Mouse (Mus musculus) myocyte (in vitro differentiated cells): ENCODE measurements around the gene Pvalb. TPM values are rescaled to one million over a fixed set of nuclear protein-coding genes. Genes with fewer than 3 reads are reported as not detected.

Experiments
- H3K27me3 ChIP-seq: one replicate; pipeline ENCODE4 v1.6.1; 2011; ENCODE audit not compliant: control insufficient read depth, insufficient read depth, insufficient read length
- H3K36me3 ChIP-seq: one replicate; pipeline ENCODE4 v1.6.1; 2011; ENCODE audit not compliant: control insufficient read depth, insufficient read depth
- H3K4me2 ChIP-seq: one replicate; pipeline ENCODE4 v1.6.1; 2011; ENCODE audit warnings: low read depth, control low read depth
- H3K4me3 ChIP-seq: one replicate; pipeline ENCODE4 v1.5.1; 2011; ENCODE audit warnings: mild to moderate bottlenecking, control low read depth, moderate library complexity
- H3K79me2 ChIP-seq: one replicate; pipeline ENCODE4 v1.6.1; 2011; ENCODE audit not compliant: control insufficient read depth, insufficient read depth
- H3ac ChIP-seq: one replicate; pipeline ENCODE4 v1.6.1; 2011; ENCODE audit not compliant: control insufficient read depth, insufficient read length
- CEBPB ChIP-seq: IDR thresholded peaks from 2 replicates; pipeline ENCODE4 v1.6.1; 2011; ENCODE audit warnings: mild to moderate bottlenecking, moderate library complexity; ENCODE audit not compliant: poor library complexity, insufficient read depth, severe bottlenecking
- E2F4 ChIP-seq: IDR thresholded peaks from one replicate; pipeline ENCODE4 v1.6.1; 2011; ENCODE audit warnings: mild to moderate bottlenecking, control low read depth, moderate library complexity; ENCODE audit not compliant: insufficient read depth
- MAX ChIP-seq: IDR thresholded peaks from one replicate; pipeline ENCODE4 v1.6.1; 2011; ENCODE audit warnings: low read depth, mild to moderate bottlenecking, control low read depth
- MYOD1 ChIP-seq, 3 experiments: IDR thresholded peaks; one replicate each; pipeline ENCODE4 v1.6.1; 2011; ENCODE audit warnings: control low read depth in 2 of 3, low read depth in 2 of 3, mild to moderate bottlenecking in 2 of 3, moderate library complexity in 1 of 3; ENCODE audit not compliant: insufficient read length in 2 of 3, control insufficient read depth in 1 of 3
- MYOG ChIP-seq, 3 experiments: IDR thresholded peaks; one replicate each; pipeline ENCODE4 v1.6.1; 2011; ENCODE audit warnings: control low read depth in 2 of 3, low read depth in 2 of 3, mild to moderate bottlenecking in 2 of 3; ENCODE audit not compliant: insufficient read length in 2 of 3, control insufficient read depth in 1 of 3, insufficient read depth in 1 of 3
- POLR2A ChIP-seq: IDR thresholded peaks from one replicate; pipeline ENCODE4 v1.6.1; 2011; ENCODE audit warnings: low read depth, mild to moderate bottlenecking, control low read depth, moderate library complexity; ENCODE audit not compliant: insufficient read length
- POLR2AphosphoS2 ChIP-seq: IDR thresholded peaks from one replicate; pipeline ENCODE4 v1.6.1; 2011; ENCODE audit warnings: low read depth, control low read depth; ENCODE audit not compliant: insufficient read length
- REST ChIP-seq: IDR thresholded peaks from one replicate; pipeline ENCODE4 v1.6.1; 2011; ENCODE audit warnings: mild to moderate bottlenecking, control low read depth, moderate library complexity; ENCODE audit not compliant: insufficient read depth, insufficient read length
- SRF ChIP-seq: IDR thresholded peaks from one replicate; pipeline ENCODE4 v1.6.1; 2011; ENCODE audit warnings: low read depth; ENCODE audit not compliant: control insufficient read depth, insufficient read length
- TCF12 ChIP-seq: IDR thresholded peaks from one replicate; pipeline ENCODE4 v1.6.1; 2011; ENCODE audit warnings: mild to moderate bottlenecking, control low read depth; ENCODE audit not compliant: poor library complexity, insufficient read depth, severe bottlenecking
- TCF3 ChIP-seq: IDR thresholded peaks from one replicate; pipeline ENCODE4 v1.6.1; 2011; ENCODE audit warnings: low read depth, control low read depth; ENCODE audit not compliant: insufficient read length
- USF1 ChIP-seq: IDR thresholded peaks from one replicate; pipeline ENCODE4 v1.6.1; 2011; ENCODE audit warnings: low read depth, mild to moderate bottlenecking, control low read depth, moderate library complexity
- polyA plus RNA-seq: library from polyadenylated mRNA; unstranded; fragments of >200 nt; fragmentation: generic; extraction: Trizol; gene quantifications from one replicate; pipeline ENCODE4 v1.2.1, GENCODE M21; 2012; ENCODE audit warnings: missing spikeins

The Pvalb gene
- polyA plus RNA-seq, 1 experiment: 5.4 TPM

DNA sequence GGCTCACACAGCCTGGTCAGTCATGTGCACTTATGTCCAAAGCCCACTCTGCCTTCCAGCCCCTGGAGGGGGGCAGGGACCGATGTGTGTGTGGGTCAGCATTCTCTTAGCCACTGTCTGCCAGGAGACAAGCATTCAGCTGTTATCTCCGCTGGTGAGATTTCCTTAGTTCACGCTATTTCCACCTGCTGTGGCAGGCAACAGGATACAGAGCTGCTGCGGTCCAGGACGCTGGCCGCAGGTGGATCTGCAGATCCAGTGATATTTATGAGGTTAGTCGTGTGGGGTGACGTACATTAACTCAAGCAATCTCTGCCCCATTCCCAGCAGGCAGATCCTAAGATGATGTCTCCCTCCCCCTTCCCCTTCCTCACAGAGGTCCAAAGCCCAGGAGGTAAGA lies 5.2 kb upstream of the Pvalb start:
- TF ChIP-seq MYOD1 (IDR thresholded peaks at IDR 0.05; ENCODE audit: control insufficient read depth in 1 of 3, insufficient read length in 2 of 3, low read depth in 2 of 3) (peak in 1 of 3 experiments; percentile 59), E2F4 (no peak), REST (no peak), MYOG (IDR thresholded peaks at IDR 0.05; ENCODE audit: control insufficient read depth in 1 of 3, insufficient read depth in 1 of 3, insufficient read length in 2 of 3, low read depth in 2 of 3) (peak in 1 of 3 experiments; percentile 28), POLR2AphosphoS2 (no peak), TCF3 (no peak)
- Histone ChIP-seq H3K36me3 (no peaks in the 10 kb centered on the region), H3K4me3 (no peak overlapping the region), H3K79me2 (no peaks in the 10 kb centered on the region), H3ac (no peak overlapping the region), H3K4me2 (no peak overlapping the region), H3K27me3 (no peaks in the 10 kb centered on the region)

DNA sequence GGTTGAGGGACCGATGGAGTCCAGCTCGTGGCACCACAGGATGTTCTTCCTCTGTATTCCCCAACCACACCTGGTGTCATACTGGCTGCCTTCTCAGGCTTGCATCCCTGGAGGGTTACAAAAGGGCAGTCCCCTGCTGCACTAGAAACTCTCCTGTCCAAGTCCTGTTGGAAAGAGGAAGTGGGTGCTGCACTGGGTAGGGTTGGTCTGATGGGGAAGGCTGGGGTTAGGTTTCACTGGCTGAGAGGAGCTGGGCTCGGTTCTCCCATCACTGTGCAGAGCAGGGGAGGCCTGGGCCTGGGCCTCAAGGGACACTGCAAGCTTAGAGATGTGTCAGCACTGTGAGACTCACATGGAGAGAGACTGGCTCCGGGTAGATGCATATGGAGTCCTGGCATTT lies 4.0 kb upstream of the Pvalb start:
- Histone ChIP-seq H3K79me2 (no peaks in the 10 kb centered on the region), H3ac (no peak overlapping the region), H3K36me3 (no peaks in the 10 kb centered on the region), H3K27me3 (no peaks in the 10 kb centered on the region), H3K4me2 (no peak overlapping the region), H3K4me3 (no peak overlapping the region)
- TF ChIP-seq TCF3 (no peak), CEBPB (no peak), TCF12 (no peak), E2F4 (no peak), MAX (no peak), MYOG (IDR thresholded peaks at IDR 0.05; ENCODE audit: control insufficient read depth in 1 of 3, insufficient read depth in 1 of 3, insufficient read length in 2 of 3, low read depth in 2 of 3) (no peak), POLR2A (no peak), MYOD1 (IDR thresholded peaks at IDR 0.05; ENCODE audit: control insufficient read depth in 1 of 3, insufficient read length in 2 of 3, low read depth in 2 of 3) (no peak), POLR2AphosphoS2 (no peak), SRF (no peak), REST (no peak), USF1 (no peak)

DNA sequence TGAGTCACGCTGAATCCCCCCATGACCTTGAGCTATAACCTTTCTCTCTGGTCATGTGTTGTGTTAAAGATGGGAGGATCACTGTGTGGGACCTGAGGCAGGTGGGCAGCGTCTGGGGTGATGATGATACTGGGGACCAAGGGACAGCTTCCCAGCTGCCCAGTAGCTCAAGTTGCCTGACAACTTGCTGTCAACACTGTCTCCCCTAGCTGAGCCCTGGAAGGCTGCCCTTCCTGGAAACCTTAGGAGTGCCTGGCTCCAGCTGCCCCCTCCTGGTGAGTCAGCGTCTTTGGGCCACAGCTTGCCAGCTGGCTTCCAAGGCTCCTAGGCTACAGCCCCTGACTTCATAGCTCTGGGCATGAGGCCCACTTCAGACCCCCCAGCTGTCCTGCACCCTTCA lies 1.0 kb downstream of the Pvalb start:
- H3K36me3 ChIP-seq: no peaks in the 10 kb centered on the region
- no peak overlapping the region for H3K4me3 ChIP-seq
- no peak overlapping the region for H3ac ChIP-seq
- H3K4me2 ChIP-seq: peak overlapping the region; percentile 51
- H3K27me3 ChIP-seq: peaks cover 44% of the 10 kb centered on the region
- TF ChIP-seq MYOG (IDR thresholded peaks at IDR 0.05; ENCODE audit: control insufficient read depth in 1 of 3, insufficient read depth in 1 of 3, insufficient read length in 2 of 3, low read depth in 2 of 3) (peak; percentile 71 to 98 (median 95)), SRF (no peak), TCF12 (peak; percentile 85), E2F4 (no peak), MYOD1 (IDR thresholded peaks at IDR 0.05; ENCODE audit: control insufficient read depth in 1 of 3, insufficient read length in 2 of 3, low read depth in 2 of 3) (peak; percentile 69 to 92 (median 86)), USF1 (no peak), TCF3 (peak; percentile 77)
- H3K79me2 ChIP-seq: no peaks in the 10 kb centered on the region

DNA sequence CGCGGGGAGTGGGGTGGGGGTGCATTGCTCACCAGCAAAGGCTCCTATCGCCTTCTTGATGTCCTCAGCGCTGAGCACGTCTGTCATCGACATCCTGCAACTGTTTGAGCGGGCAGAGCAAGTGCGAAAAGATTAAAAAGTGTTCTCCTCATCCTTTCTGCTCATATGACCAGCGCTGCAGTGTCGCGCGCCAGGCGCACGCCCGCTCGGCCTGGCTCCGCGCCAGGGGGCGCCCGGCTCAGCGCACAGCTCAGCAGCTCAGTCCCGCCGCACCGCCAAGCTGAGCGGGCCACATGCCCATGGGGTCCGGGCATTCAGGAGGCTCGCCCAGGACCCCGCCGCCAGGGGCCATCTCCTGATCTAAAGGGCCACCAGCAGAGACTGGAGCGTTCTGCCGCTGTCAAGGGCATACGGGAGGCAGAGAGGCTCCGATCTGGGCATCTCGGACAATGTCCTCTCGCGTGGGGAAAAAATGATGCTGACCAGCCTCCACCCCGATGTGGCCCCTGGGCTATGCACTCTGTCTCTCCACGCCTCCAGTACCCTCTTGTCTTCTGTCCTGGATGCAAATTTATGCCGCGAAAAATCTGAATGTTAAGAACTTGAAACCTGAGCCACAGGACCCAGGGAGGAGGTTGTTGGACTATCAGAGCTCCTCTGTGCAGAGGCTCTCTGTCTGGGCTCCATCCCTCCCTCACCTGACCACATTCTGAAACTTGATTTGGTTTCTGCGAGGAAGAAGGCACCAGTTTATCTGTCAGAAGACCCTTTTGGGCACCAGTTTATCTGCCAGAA lies 1.9 kb downstream of the Pvalb start:
- Histone ChIP-seq H3K4me2 (peak overlapping the region; percentile 51), H3K79me2 (no peaks in the 10 kb centered on the region), H3K27me3 (peaks cover 53% of the 10 kb centered on the region), H3ac (no peak overlapping the region), H3K36me3 (no peaks in the 10 kb centered on the region), H3K4me3 (no peak overlapping the region)
- TF ChIP-seq POLR2A (no peak), MYOD1 (IDR thresholded peaks at IDR 0.05; ENCODE audit: control insufficient read depth in 1 of 3, insufficient read length in 2 of 3, low read depth in 2 of 3) (peak in 1 of 3 experiments; percentile 62), USF1 (no peak), TCF3 (no peak), REST (no peak), CEBPB (no peak), POLR2AphosphoS2 (no peak), SRF (no peak), MYOG (IDR thresholded peaks at IDR 0.05; ENCODE audit: control insufficient read depth in 1 of 3, insufficient read depth in 1 of 3, insufficient read length in 2 of 3, low read depth in 2 of 3) (peak in 1 of 3 experiments; percentile 2)
